Mouse (Mus musculus) heart, postnatal 36 days (tissue): ENCODE results near the gene H2-Ab1. TPM values are rescaled to one million over a fixed set of nuclear protein-coding genes. Genes with fewer than 3 reads are reported as not detected.
A peak's percentile ranks its signal among the peaks of the same experiment; 100 is the strongest.

ENCODE experiments used
- DNase-seq, 2 experiments: peaks; one replicate each; pipeline ENCODE4 v3.0.0; 2021 to 2022
- intact Hi-C: fragments of 180-260 bp; cut with DNase I; formaldehyde crosslinking; loops from one replicate; pipeline ENCODE4 v1.15.1; 2025
- total RNA-seq, 2 experiments: library from RNA; stranded (reverse); gene quantifications; 2 replicates each; pipeline ENCODE4 v1.2.3; 2021

H2-Ab1 gene
- total RNA-seq, 2 experiments from 2014 or later: 14.8 to 32.7 TPM

- intact Hi-C loops: no loop called here
- no peak for DNase-seq
Observed at GRCm38 (mm10) chr17:34272102-34272501, 14.6 kb downstream of the H2-Ab1 start.

DNA sequence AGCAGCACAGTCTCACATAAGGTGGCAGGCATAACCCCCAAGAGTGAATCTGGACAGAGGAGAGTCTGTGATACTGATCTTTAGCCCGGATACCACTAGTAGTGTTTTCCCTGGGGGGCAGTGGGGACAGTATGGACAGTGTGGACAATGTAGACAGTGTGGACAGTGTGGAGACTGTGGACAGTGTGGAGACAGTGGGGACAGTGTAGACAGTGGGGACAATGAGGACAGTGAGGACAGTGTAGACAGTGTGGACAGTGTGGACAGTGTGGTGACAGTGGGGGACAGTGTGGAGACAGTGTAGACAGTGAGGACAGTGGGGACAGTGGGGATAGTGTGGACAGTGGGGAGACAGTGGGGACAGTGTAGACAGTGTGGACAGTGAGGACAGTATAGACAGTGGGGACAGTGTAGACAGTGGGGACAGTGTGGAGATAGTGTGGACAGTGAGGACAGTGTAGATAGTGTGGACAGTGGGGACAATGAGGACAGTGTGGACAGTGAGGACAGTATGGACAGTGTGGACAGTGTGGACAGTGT is 23.1 kb downstream of the H2-Ab1 start:
- intact Hi-C loops: no loop called here
- DNase-seq: no peak

- intact Hi-C loops: no loop called here
- DNase-seq: no peak
Observed at GRCm38 (mm10) chr17:34281836-34282235, 24.3 kb downstream of the H2-Ab1 start.

- intact Hi-C loops: no loop called here
- DNase-seq: no peak
Observed at GRCm38 (mm10) chr17:34285371-34285770, 27.9 kb downstream of the H2-Ab1 start.

- intact Hi-C loops: no loop called here
- DNase-seq: peak in 1 of 2 experiments; percentile 24
Observed at GRCm38 (mm10) chr17:34285848-34286247, 28.4 kb downstream of the H2-Ab1 start.

- DNase-seq: no peak
- intact Hi-C loops: no loop called here
Observed at GRCm38 (mm10) chr17:34286501-34286900, 29.0 kb downstream of the H2-Ab1 start.

DNA sequence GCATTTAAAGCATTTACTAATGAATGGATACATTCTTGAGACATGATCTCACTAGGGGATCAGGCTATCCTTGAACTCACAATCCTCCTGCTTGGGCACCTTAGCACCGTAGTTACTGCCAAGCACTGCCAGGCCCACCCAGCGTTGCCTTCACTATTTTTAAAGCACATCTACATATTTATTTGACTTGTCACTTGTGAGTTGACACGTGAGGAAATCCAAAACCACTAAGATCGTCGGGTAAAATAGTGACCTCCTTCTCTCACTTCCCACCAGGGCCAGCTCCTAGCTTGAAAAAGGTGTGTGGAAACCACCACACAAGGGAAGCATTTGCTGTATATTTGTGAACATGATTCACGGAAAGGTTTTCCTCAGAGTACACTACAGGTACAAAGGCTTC is 29.5 kb downstream of the H2-Ab1 start:
- no peak for DNase-seq
- intact Hi-C loops: no loop called here

GRCm38 (mm10) chr17:34287648-34288047 is 30.2 kb downstream of the H2-Ab1 start, which contains the start of gene H2-Aa:
TSS of gene H2-Aa (minus strand) at chr17:34287823.
- DNase-seq: peak; percentile 82 to 84
- intact Hi-C loops: no loop called here

GRCm38 (mm10) chr17:34288131-34288530 is 30.6 kb downstream of the H2-Ab1 start:
- intact Hi-C loops: no loop called here
- no peak for DNase-seq

GRCm38 (mm10) chr17:34291609-34292008 is 34.1 kb downstream of the H2-Ab1 start:
- intact Hi-C loops: no loop called here

GRCm38 (mm10) chr17:34292570-34292969 is 35.1 kb downstream of the H2-Ab1 start:
- no peak for DNase-seq
- intact Hi-C loops: no loop called here

More at GRCm38 (mm10) chr17:34291609-34292008, 34.1 kb downstream of the H2-Ab1 start:
- peak; percentile 67 to 80 for DNase-seq

- intact Hi-C loops: no loop called here
- no peak for DNase-seq
Observed at GRCm38 (mm10) chr17:34293533-34293932, 36.0 kb downstream of the H2-Ab1 start.

GRCm38 (mm10) chr17:34294249-34294648 is 36.8 kb downstream of the H2-Ab1 start:
- intact Hi-C loops: no loop called here
- no peak for DNase-seq

DNA sequence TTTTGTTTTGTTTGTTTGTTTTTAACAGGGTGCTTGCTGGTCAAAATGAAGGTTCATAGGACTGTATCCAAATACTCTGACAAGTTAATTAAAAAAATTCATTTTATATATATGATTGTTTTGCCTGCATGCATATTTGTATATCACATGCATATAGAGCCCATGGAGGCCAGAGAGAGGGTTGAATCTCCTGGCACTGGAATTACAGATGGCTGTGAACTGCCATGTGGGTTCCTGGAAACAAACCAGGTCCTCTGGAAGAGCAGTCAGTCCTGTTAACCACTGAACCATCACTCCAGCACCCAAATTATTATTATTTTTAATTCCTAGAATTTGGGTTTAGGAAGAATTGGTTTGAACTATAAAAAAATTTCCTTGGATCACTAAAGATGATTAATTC is 37.8 kb downstream of the H2-Ab1 start:
- no peak for DNase-seq
- intact Hi-C loops: no loop called here

DNA sequence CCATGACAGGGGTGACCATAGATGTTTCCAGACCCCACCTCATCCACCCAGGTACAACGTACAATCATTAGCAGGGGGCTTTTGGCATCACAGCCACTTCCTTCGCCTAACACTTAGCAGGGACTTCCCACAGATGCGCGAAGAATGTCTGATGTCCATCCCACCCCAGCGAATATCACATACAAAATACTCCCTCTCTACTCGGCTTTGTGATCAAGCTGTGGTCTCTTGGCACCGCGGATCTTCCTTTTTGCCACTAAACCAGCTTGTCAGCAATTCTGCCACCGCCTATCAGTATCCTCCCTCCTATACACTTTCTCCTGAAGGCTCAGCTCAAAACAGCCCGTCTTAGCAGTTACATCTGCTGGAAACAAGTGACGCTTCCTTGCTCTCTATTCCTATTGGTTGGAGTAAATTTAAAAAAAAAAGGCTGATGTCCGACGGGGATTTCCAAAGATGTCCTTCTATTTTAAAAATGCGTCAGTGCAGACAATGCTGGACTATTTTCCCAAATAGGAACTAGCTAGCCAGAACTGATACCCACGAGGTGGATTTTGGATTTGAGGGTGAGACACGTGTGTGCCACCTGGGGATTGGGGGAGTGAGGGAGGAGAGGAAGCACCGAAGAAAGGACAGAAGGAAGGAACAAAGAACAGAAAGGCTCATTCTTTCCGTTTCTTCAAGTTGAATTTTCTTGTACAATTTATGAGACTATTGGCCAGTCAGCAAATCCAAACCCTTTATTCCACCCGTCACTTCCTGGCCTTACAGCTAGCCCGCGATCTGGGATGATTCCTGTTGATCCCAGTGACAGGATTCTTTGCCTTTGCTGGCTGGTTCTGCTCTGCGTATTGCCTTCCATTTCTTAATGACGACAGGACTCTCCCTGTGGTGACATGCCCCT is 38.7 kb downstream of the H2-Ab1 start:
- intact Hi-C loops: no loop called here
- DNase-seq: peak; percentile 35 to 47

- intact Hi-C loops: no loop called here
- DNase-seq: no peak
Observed at GRCm38 (mm10) chr17:34299356-34299755, 41.9 kb downstream of the H2-Ab1 start.

DNA sequence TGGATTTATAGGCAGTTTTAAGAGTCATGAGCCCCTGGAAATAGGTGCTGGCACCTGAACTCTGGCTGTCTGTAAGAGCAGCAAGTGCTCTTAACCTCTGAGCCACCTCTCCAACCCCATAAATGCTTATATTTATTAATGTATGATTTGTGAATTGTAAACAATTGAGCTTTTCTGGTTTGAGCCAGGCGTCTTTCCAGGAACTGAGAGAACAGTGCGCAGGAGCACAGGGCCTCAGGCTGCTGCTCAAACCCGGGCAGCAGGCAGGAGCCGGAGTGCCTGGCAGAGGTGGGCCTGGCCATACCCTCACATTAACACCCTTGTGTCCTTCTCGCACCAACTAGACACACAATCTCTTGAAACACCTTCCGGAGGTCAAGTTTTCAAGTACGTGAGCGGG is 42.6 kb downstream of the H2-Ab1 start:
- intact Hi-C loops: no loop called here
- no peak for DNase-seq

GRCm38 (mm10) chr17:34300691-34301566 is 43.4 kb downstream of the H2-Ab1 start:
- intact Hi-C loops: no loop called here
- DNase-seq: no peak

GRCm38 (mm10) chr17:34301670-34302190 is 44.2 kb downstream of the H2-Ab1 start:
- intact Hi-C loops: no loop called here
- no peak for DNase-seq

- intact Hi-C loops: no loop called here
- no peak for DNase-seq
Observed at GRCm38 (mm10) chr17:34303789-34304188, 46.3 kb downstream of the H2-Ab1 start.

- peak; percentile 57 to 63 for DNase-seq
- intact Hi-C loops: no loop called here
Observed at GRCm38 (mm10) chr17:34304751-34305150, 47.3 kb downstream of the H2-Ab1 start.
